Mouse (Mus musculus) hindbrain, embryonic 16.5 days (tissue): ENCODE measurements around the gene Pdzd11. TPM values are rescaled to one million over a fixed set of nuclear protein-coding genes. Genes with fewer than 3 reads are reported as not detected.

Experiments used
- ATAC-seq: fragments of 200-750 bp; cut with Nextera tagmentation; 2 replicates; pipeline ENCODE4 v1.8.0; 2017; ENCODE audit warnings: moderate TSS enrichment, moderate library complexity
- H3K27ac ChIP-seq: fragments of 300-500 bp; sonication (generic); 2 replicates; pipeline ENCODE4 v1.5.1; 2014; ENCODE audit warnings: low read depth, mild to moderate bottlenecking, control low read depth, low read length, moderate library complexity
- H3K27me3 ChIP-seq: fragments of 300-500 bp; sonication (generic); replicated peaks from 2 replicates; pipeline ENCODE4 v1.6.1; 2014; ENCODE audit warnings: low read length; ENCODE audit not compliant: control insufficient read depth, insufficient read depth
- H3K36me3 ChIP-seq: fragments of 300-500 bp; sonication (generic); 2 replicates; pipeline ENCODE4 v1.6.1; 2014; ENCODE audit warnings: mild to moderate bottlenecking, low read length, moderate library complexity, mixed read lengths; ENCODE audit not compliant: control insufficient read depth, insufficient read depth
- H3K4me1 ChIP-seq: fragments of 300-500 bp; sonication (generic); 2 replicates; pipeline ENCODE4 v1.6.1; 2014; ENCODE audit warnings: low read depth, low read length; ENCODE audit not compliant: control insufficient read depth, insufficient read depth
- H3K4me2 ChIP-seq: fragments of 300-500 bp; sonication (generic); 2 replicates; pipeline ENCODE4 v1.6.1; 2014; ENCODE audit warnings: mild to moderate bottlenecking, low read length, control low read depth, moderate library complexity
- H3K4me3 ChIP-seq: fragments of 300-500 bp; sonication (generic); 2 replicates; pipeline ENCODE4 v1.5.1; 2014; ENCODE audit warnings: mild to moderate bottlenecking, low read length, control low read depth, moderate library complexity
- H3K9ac ChIP-seq: fragments of 300-500 bp; sonication (generic); 2 replicates; pipeline ENCODE4 v1.6.1; 2014; ENCODE audit warnings: low read depth, mild to moderate bottlenecking, control low read depth, low read length, moderate library complexity
- H3K9me3 ChIP-seq: fragments of 300-500 bp; sonication (generic); 2 replicates; pipeline ENCODE4 v1.6.1; 2014; ENCODE audit warnings: mild to moderate bottlenecking, low read length, moderate library complexity; ENCODE audit not compliant: control insufficient read depth
- WGBS: fragments of 180-500 bp; shearing (Covaris S2); extraction: QIAGEN DNeasy Blood & Tissue Kit; methylation state at CpG from one replicate; pipeline ENCODE4 v1.1.7; 2014; 5-methylcytosine and 5-hydroxymethylcytosine counted together
- polyA plus RNA-seq: library from polyadenylated mRNA; unstranded; fragments of >200 nt; fragmentation: Nextera tagmentation; extraction: Ambion mirVana; gene quantifications from 2 replicates; pipeline ENCODE4 v1.2.1, GENCODE M21; 2015

Pdzd11 gene
- polyA plus RNA-seq, 1 experiment from 2014 or later: 94.7 TPM

DNA sequence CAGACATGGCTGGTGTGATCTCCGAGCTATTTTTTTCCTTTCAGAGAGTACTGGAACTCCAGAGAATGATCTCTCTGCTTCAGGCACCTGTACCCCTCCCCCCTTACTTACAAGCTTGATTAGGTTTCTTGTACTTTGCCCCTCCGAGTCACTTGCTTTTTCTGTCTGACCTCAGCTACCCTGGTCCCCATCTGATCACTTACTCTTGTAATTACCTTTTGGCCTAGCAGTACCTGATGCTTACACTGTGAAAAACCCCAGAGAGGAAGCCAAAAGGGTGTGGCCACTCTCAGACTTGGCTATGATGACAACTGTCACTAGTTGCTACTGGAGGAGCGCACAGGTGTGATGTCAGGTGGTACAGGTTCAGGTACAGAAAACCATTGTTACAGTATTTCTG is 7.9 kb downstream of the Pdzd11 start:
- no peak for ATAC-seq
- H3K4me3 ChIP-seq: no peak overlapping the region
- no peak overlapping the region for H3K9ac ChIP-seq
- H3K9me3 ChIP-seq: no peaks in the 10 kb centered on the region
- H3K27ac ChIP-seq: no peak overlapping the region
- H3K27me3 ChIP-seq: no peaks in the 10 kb centered on the region; the same call in 1 of the 2 replicates
- H3K4me1 ChIP-seq: no peaks in the 10 kb centered on the region
- H3K4me2 ChIP-seq: no peak overlapping the region
- peaks cover 4% of the 10 kb centered on the region; the same call in 1 of the 2 replicates for H3K36me3 ChIP-seq
- 63% methylated on average over 3 of the region's 3 CpGs for WGBS

DNA sequence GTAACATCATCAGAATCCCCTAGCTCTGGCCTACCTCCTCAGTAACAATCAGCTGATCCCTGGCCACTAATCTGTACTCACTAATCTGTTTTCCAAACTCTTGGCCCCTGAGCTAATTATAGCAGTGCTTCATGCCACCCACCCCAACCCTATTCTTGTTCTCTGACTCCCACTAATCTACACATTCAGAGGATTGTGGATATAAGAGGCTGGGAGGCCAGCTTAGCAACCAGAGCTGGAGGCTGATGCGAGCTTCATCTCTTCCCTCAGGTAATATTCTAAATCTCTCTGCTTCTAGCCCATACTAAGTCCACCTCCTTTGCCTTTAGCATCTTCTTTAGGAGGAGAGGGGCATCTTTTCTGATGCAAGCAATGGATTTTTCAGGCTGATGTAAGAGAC is 21.1 kb downstream of the Pdzd11 start, which contains the start of gene Arr3:
TSS of gene Arr3 (plus strand) at position 184 of the 400 bp plus-strand sequence.
- H3K36me3 ChIP-seq: no peaks in the 10 kb centered on the region
- no peaks in the 10 kb centered on the region for H3K9me3 ChIP-seq
- no peak within 1 kb of the TSS for H3K9ac ChIP-seq
- H3K4me1 ChIP-seq: no peaks in the 10 kb centered on the region
- 80% methylated on average over 1 of the region's 1 CpGs for WGBS
- peaks cover 2% of the 10 kb centered on the region; the same call in 1 of the 2 replicates for H3K27me3 ChIP-seq
- ATAC-seq: no peak
- no peak within 1 kb of the TSS for H3K4me3 ChIP-seq
- H3K27ac ChIP-seq: no peak within 1 kb of the TSS
- no peak within 1 kb of the TSS for H3K4me2 ChIP-seq

DNA sequence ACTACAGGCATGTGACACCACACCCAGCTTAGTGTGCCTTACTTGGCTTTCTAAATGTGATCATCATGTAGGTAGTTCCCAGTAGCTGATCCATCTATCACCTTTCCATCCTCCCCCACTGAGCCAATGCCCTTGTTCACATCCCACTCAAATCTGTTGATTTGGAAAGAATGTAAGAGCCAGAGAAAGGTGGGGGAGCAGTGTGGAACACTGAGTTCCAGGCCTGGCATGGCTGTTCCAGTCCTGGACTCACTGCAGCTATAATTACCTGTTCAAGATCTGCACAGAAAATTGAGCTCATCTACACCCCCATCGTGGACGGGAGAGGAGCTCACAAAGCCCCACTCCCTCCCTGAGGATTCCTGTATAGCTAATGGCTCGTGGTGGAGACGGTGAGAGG is 26.6 kb downstream of the Pdzd11 start:
- Histone ChIP-seq H3K36me3 (no peaks in the 10 kb centered on the region), H3K4me3 (no peak overlapping the region), H3K27me3 (peaks cover 2% of the 10 kb centered on the region; the same call in 1 of the 2 replicates), H3K4me2 (no peak overlapping the region), H3K9me3 (no peaks in the 10 kb centered on the region), H3K4me1 (no peaks in the 10 kb centered on the region), H3K27ac (no peak overlapping the region), H3K9ac (no peak overlapping the region)
- ATAC-seq: no peak
- WGBS: 64% methylated on average over 4 of the region's 4 CpGs

DNA sequence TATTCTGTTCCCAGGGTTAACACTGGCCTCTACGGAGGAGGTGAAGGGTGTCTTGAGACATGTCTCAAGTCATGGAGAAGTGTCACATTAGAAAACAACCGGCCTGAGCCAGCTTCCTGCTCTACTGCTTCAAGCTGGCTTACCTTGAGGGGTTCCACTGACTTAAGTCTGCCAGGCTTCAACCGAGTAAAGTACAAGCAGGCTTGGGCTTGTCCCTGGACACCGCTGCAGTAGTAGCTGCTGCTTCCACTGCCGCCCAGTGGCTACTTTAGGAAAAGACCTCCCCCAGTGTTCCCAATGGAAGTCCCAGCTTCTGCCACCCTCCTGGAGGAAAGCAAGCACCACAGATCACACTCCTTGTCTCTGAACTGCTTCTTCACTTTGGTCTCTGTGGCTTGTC is 28.9 kb downstream of the Pdzd11 start:
- 23% methylated on average over 5 of the region's 5 CpGs for WGBS
- ATAC-seq: 0 out of 2 replicates have a peak, but pooled peaks have one; percentile 48
- Histone ChIP-seq H3K4me3 (no peak overlapping the region), H3K4me1 (no peaks in the 10 kb centered on the region), H3K9me3 (no peaks in the 10 kb centered on the region), H3K9ac (no peak overlapping the region), H3K4me2 (no peak overlapping the region), H3K36me3 (no peaks in the 10 kb centered on the region), H3K27ac (no peak overlapping the region), H3K27me3 (peaks cover 2% of the 10 kb centered on the region; the same call in 1 of the 2 replicates)

DNA sequence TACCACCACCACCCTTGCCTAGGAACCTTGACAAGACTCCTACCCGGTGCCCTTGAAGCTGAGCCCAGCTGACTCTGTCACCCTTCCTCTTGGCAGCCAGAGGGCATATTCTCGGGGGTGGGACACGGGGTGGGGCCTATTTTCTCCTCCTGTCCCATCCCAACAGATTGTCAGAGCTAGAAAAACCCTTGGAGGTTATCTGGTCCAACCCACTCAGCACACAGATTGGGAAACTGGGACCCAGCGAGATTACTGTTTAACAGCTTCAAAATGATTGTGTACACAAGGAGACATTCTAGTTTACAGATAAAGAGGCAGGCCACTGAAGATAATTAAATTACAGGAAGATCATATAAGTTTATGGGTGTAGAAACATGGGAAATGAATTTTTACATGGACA is 31.6 kb downstream of the Pdzd11 start, which contains the start of gene P2ry4:
TSS of gene P2ry4 (minus strand) at position 79 of the 400 bp plus-strand sequence.
- Histone ChIP-seq H3K9me3 (no peaks in the 10 kb centered on the region), H3K9ac (no peak within 1 kb of the TSS), H3K4me1 (no peaks in the 10 kb centered on the region), H3K27me3 (no peaks in the 10 kb centered on the region), H3K36me3 (no peaks in the 10 kb centered on the region), H3K4me2 (no peak within 1 kb of the TSS), H3K27ac (no peak within 1 kb of the TSS), H3K4me3 (no peak within 1 kb of the TSS)
- no peak for ATAC-seq
- 64% methylated on average over 4 of the region's 4 CpGs for WGBS

Other genes with a start within 250 kb of the Pdzd11 start
- not detected in 2 replicates for gene Otud6a, start 197.6 kb downstream of the Pdzd11 start, polyA plus RNA-seq
- gene Awat2, start 183.9 kb downstream of the Pdzd11 start, polyA plus RNA-seq: 0.09 and 0.10 TPM in 2 replicates
- 25.3 and 26.5 TPM in 2 replicates for gene Igbp1, start 132.3 kb downstream of the Pdzd11 start, polyA plus RNA-seq
- 0.04 and 0.05 TPM in 2 replicates for gene Dgat2l6, start 101.7 kb downstream of the Pdzd11 start, polyA plus RNA-seq
- gene Awat1, start 54.3 kb downstream of the Pdzd11 start, polyA plus RNA-seq: not detected in 2 replicates
- gene P2ry4, start 31.7 kb downstream of the Pdzd11 start, polyA plus RNA-seq: not detected in 2 replicates
- gene Arr3, start 21.1 kb downstream of the Pdzd11 start, polyA plus RNA-seq: 0.09 and 0.24 TPM in 2 replicates
- 5.0 and 6.4 TPM in 2 replicates for gene Kif4, start 831 bp downstream of the Pdzd11 start, polyA plus RNA-seq
- gene Gdpd2, start 103.3 kb upstream of the Pdzd11 start, polyA plus RNA-seq: 38.5 and 45.9 TPM in 2 replicates
- 10.1 and 12.0 TPM in 2 replicates for gene Dlg3, start 141.2 kb upstream of the Pdzd11 start, polyA plus RNA-seq